Mouse (Mus musculus): ENCODE data around the gene Sestd1. TPM values are rescaled to one million over a fixed set of nuclear protein-coding genes. Genes with fewer than 3 reads are reported as not detected.
A peak's percentile ranks its signal among the peaks of the same experiment; 100 is the strongest.

Gene Sestd1
- polyA plus RNA-seq, 1 experiment = 38.4 TPM

GRCm38 (mm10) chr2:77149576-77149975 lies 130.8 kb downstream of the Sestd1 start:
- no peak overlapping the region for H3K4me3 ChIP-seq (ENCODE audit: insufficient read depth, low read depth, low read length)
- H3K27ac ChIP-seq (ENCODE audit: insufficient read depth, low read depth, low read length) = no peak overlapping the region
- H3K27me3 ChIP-seq (replicated peaks; ENCODE audit: control insufficient read depth, insufficient read depth, low read length) = no peaks in the 10 kb centered on the region
- no peaks in the 10 kb centered on the region for H3K36me3 ChIP-seq (ENCODE audit: control insufficient read depth, insufficient read depth, low read length)
- DNase-seq = no peak
- TF ChIP-seq CTCF (conservative IDR thresholded peaks at IDR 0.05; ENCODE audit: insufficient read depth, insufficient read length, low read depth, low read length) (no peak), POLR2A (IDR thresholded peaks at IDR 0.05; ENCODE audit: low read depth, low read length) (no peak)
- H3K4me1 ChIP-seq (ENCODE audit: control insufficient read depth, insufficient read depth, low read length) = peaks cover 6% of the 10 kb centered on the region; the same call in 1 of the 2 replicates
- 39% methylated on average over 2 of the region's 2 CpGs for WGBS

DNA sequence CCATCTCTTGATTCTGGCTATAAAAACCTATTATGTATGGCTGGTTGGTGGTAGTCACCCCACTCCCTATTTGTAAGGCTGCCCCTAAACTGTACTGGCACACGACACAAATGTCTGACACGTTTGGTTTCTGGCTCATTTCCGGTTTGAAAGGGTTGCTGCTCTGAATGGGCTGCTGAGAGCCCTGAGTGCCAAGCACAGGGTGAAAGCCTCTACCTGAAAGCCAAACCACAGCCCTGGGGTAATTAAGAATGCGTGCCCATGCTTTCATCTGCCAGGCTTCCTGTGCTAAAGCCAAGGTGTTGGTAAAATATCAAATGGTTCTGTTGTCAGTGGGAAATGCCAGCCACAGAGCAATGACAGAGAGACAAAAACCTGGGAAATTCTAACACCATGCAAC lies 132.2 kb downstream of the Sestd1 start:
- H3K27ac ChIP-seq (ENCODE audit: insufficient read depth, low read depth, low read length) = no peak overlapping the region
- TF ChIP-seq POLR2A (IDR thresholded peaks at IDR 0.05; ENCODE audit: low read depth, low read length) (no peak), CTCF (conservative IDR thresholded peaks at IDR 0.05; ENCODE audit: insufficient read depth, insufficient read length, low read depth, low read length) (no peak)
- 73% methylated on average over 4 of the region's 4 CpGs for WGBS
- no peaks in the 10 kb centered on the region for H3K36me3 ChIP-seq (ENCODE audit: control insufficient read depth, insufficient read depth, low read length)
- no peaks in the 10 kb centered on the region for H3K27me3 ChIP-seq (replicated peaks; ENCODE audit: control insufficient read depth, insufficient read depth, low read length)
- no peak overlapping the region for H3K4me3 ChIP-seq (ENCODE audit: insufficient read depth, low read depth, low read length)
- DNase-seq = peak; percentile 46
- 0 out of 2 replicates have a peak, but pooled peaks cover 3% of the 10 kb centered on the region for H3K4me1 ChIP-seq (ENCODE audit: control insufficient read depth, insufficient read depth, low read length)

- Histone ChIP-seq H3K4me1 (ENCODE audit: control insufficient read depth, insufficient read depth, low read length) (0 out of 2 replicates have a peak, but pooled peaks cover 3% of the 10 kb centered on the region), H3K36me3 (ENCODE audit: control insufficient read depth, insufficient read depth, low read length) (no peaks in the 10 kb centered on the region), H3K4me3 (ENCODE audit: insufficient read depth, low read depth, low read length) (no peak overlapping the region), H3K27ac (ENCODE audit: insufficient read depth, low read depth, low read length) (no peak overlapping the region), H3K27me3 (replicated peaks; ENCODE audit: control insufficient read depth, insufficient read depth, low read length) (no peaks in the 10 kb centered on the region)
- TF ChIP-seq CTCF (conservative IDR thresholded peaks at IDR 0.05; ENCODE audit: insufficient read depth, insufficient read length, low read depth, low read length) = no peak
- TF ChIP-seq POLR2A (IDR thresholded peaks at IDR 0.05; ENCODE audit: low read depth, low read length) = no peak
- DNase-seq = no peak
- 81% methylated on average over 2 of the region's 2 CpGs for WGBS
Observed at GRCm38 (mm10) chr2:77146968-77147367, 133.4 kb downstream of the Sestd1 start.

- 90% methylated on average over 3 of the region's 3 CpGs for WGBS
- DNase-seq = no peak
- 0 out of 2 replicates have a peak, but pooled peaks cover 3% of the 10 kb centered on the region for H3K4me1 ChIP-seq (ENCODE audit: control insufficient read depth, insufficient read depth, low read length)
- H3K36me3 ChIP-seq (ENCODE audit: control insufficient read depth, insufficient read depth, low read length) = no peaks in the 10 kb centered on the region
- TF ChIP-seq CTCF (conservative IDR thresholded peaks at IDR 0.05; ENCODE audit: insufficient read depth, insufficient read length, low read depth, low read length) (no peak), POLR2A (IDR thresholded peaks at IDR 0.05; ENCODE audit: low read depth, low read length) (no peak)
- H3K27ac ChIP-seq (ENCODE audit: insufficient read depth, low read depth, low read length) = no peak overlapping the region
- no peak overlapping the region for H3K4me3 ChIP-seq (ENCODE audit: insufficient read depth, low read depth, low read length)
- H3K27me3 ChIP-seq (replicated peaks; ENCODE audit: control insufficient read depth, insufficient read depth, low read length) = no peaks in the 10 kb centered on the region
Observed at GRCm38 (mm10) chr2:77146291-77146690, 134.1 kb downstream of the Sestd1 start.

- TF ChIP-seq CTCF (conservative IDR thresholded peaks at IDR 0.05; ENCODE audit: insufficient read depth, insufficient read length, low read depth, low read length) (no peak), POLR2A (IDR thresholded peaks at IDR 0.05; ENCODE audit: low read depth, low read length) (no peak)
- H3K4me1 ChIP-seq (ENCODE audit: control insufficient read depth, insufficient read depth, low read length) = no peaks in the 10 kb centered on the region; the same call in 1 of the 2 replicates
- H3K27me3 ChIP-seq (replicated peaks; ENCODE audit: control insufficient read depth, insufficient read depth, low read length) = no peaks in the 10 kb centered on the region
- no peaks in the 10 kb centered on the region for H3K36me3 ChIP-seq (ENCODE audit: control insufficient read depth, insufficient read depth, low read length)
- 42% methylated on average over 6 of the region's 6 CpGs for WGBS
- no peak for DNase-seq
- H3K27ac ChIP-seq (ENCODE audit: insufficient read depth, low read depth, low read length) = no peak overlapping the region
- H3K4me3 ChIP-seq (ENCODE audit: insufficient read depth, low read depth, low read length) = no peak overlapping the region
Observed at GRCm38 (mm10) chr2:77143536-77143935, 136.9 kb downstream of the Sestd1 start.

- DNase-seq = no peak
- Histone ChIP-seq H3K27ac (ENCODE audit: insufficient read depth, low read depth, low read length) (no peak overlapping the region), H3K36me3 (ENCODE audit: control insufficient read depth, insufficient read depth, low read length) (no peaks in the 10 kb centered on the region), H3K27me3 (replicated peaks; ENCODE audit: control insufficient read depth, insufficient read depth, low read length) (no peaks in the 10 kb centered on the region), H3K4me1 (ENCODE audit: control insufficient read depth, insufficient read depth, low read length) (no peaks in the 10 kb centered on the region; the same call in 1 of the 2 replicates), H3K4me3 (ENCODE audit: insufficient read depth, low read depth, low read length) (no peak overlapping the region)
- TF ChIP-seq CTCF (conservative IDR thresholded peaks at IDR 0.05; ENCODE audit: insufficient read depth, insufficient read length, low read depth, low read length) (no peak), POLR2A (IDR thresholded peaks at IDR 0.05; ENCODE audit: low read depth, low read length) (no peak)
- 87% methylated on average over 6 of the region's 6 CpGs for WGBS
Observed at GRCm38 (mm10) chr2:77138879-77139278, 141.5 kb downstream of the Sestd1 start.

GRCm38 (mm10) chr2:77134906-77135305 lies 145.5 kb downstream of the Sestd1 start:
- Histone ChIP-seq H3K36me3 (ENCODE audit: control insufficient read depth, insufficient read depth, low read length) (no peaks in the 10 kb centered on the region), H3K27ac (ENCODE audit: insufficient read depth, low read depth, low read length) (no peak overlapping the region), H3K4me3 (ENCODE audit: insufficient read depth, low read depth, low read length) (no peak overlapping the region), H3K4me1 (ENCODE audit: control insufficient read depth, insufficient read depth, low read length) (peaks cover 4% of the 10 kb centered on the region; the same call in 1 of the 2 replicates), H3K27me3 (replicated peaks; ENCODE audit: control insufficient read depth, insufficient read depth, low read length) (no peaks in the 10 kb centered on the region)
- WGBS = 14% methylated on average over 1 of the region's 1 CpGs
- no peak for DNase-seq
- TF ChIP-seq POLR2A (IDR thresholded peaks at IDR 0.05; ENCODE audit: low read depth, low read length) (no peak), CTCF (conservative IDR thresholded peaks at IDR 0.05; ENCODE audit: insufficient read depth, insufficient read length, low read depth, low read length) (no peak)
